Mouse (Mus musculus) ovary, postnatal 14 days (tissue): ENCODE results near the gene Pltp.

Experiments used
- DNase-seq: peaks from one replicate; pipeline ENCODE4 v3.0.0; 2022; ENCODE audit warnings: low spot score

The Pltp gene

DNA sequence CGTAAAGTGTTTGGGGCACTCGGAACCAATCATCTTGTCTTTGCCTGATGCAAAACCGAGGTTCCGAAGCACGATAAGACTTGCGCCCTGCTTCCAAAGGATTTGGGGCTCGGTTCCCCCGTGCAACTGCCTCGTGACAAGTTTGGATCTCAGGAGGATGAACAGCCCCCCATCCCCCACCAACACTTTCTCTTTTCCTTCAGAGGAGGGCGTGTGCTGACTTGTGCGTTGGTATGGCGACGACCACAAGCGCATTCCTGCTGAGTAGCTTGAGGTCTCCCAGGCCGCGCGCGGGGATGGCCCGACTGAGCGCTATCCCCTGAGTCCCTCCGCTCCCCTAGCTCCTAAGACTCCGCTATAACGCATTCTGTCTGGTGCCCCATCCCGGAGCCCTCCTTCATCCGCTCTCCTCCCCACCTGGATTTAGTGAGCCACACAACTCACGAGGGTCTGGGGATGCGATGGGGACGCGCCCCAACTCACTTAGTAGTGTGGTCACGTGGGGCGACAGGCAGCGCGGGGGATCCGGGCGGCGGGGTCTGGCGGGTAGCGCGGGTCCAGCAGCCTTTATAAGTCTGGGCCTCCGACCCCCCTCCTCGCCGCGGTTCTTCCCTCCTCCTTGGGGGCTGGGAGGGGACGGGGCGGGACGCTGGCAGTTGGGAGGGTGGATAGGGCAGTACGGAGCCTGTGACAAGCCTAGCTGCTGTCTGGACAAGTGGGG, at the start of gene Pltp:
Gene Pltp (minus strand): TSS at position 611 of the 721 bp plus-strand sequence.
- DNase-seq, result peak; percentile 44

DNA sequence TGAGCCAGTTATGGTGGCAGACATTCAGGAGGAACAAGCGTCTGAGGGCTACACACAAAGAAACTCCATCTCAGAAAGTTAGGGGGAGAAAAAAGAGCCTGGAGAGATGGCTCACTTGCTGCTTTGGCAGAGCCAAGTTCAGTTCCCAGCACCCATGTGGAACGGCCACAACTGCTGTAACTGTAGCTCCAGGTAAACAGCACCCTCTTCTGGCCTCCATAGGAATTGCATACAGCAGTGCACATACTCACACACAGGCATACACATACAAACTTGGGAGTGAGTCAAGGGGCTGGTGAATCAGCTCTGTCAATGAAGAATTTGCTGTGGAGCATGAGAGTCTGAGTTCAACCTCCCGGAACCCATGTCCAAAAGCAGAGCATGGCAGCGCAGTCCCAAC, 48.6 kb upstream of the Pltp start:
- DNase-seq, result no peak

- no peak for DNase-seq
Measured at GRCm38 (mm10) chr2:164903496-164903895, 46.0 kb upstream of the Pltp start.

GRCm38 (mm10) chr2:164901380-164901779, 43.9 kb upstream of the Pltp start:
- DNase-seq, result no peak

- DNase-seq, result no peak
Measured at GRCm38 (mm10) chr2:164899723-164900459, 42.4 kb upstream of the Pltp start.

DNA sequence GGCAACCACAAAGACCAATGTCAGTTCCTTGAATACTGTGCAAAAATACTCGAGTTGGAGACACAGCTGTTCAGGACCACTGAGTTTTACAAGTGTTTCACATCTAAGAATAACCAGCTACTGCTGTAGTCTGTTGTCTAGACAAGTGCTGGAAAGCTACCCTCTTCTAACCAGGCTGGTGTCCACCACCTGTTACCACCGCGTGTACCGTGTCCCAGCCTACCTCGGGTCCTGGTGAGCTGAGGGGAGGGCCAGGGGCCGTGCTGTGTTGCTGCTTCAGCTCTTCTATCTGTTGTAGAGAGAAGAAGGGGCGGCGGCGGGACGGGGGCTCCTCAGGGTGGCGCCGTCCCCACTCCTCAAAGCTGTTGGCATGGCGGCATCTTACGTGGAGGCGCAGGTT, 41.5 kb upstream of the Pltp start:
- DNase-seq, result no peak

DNA sequence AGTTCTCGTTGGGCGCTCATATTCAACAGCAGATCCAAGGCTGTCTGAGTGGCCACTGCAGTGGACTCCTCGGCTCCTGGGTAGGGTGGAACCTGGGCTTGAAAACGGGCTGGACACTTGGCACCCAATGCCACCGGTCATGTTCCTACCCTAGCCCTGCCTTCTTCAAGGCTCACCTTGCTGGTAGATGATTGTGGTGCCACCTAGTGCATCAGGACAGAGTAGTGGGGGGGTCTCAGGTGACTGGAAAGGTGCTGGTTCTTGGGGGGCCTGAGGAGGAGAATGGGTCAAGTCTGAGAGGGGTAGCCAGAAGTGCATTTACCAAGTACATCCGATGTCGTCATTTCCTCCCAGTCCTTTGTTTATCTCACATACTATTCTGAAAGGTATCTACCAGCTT, 40.5 kb upstream of the Pltp start:
- no peak for DNase-seq

DNA sequence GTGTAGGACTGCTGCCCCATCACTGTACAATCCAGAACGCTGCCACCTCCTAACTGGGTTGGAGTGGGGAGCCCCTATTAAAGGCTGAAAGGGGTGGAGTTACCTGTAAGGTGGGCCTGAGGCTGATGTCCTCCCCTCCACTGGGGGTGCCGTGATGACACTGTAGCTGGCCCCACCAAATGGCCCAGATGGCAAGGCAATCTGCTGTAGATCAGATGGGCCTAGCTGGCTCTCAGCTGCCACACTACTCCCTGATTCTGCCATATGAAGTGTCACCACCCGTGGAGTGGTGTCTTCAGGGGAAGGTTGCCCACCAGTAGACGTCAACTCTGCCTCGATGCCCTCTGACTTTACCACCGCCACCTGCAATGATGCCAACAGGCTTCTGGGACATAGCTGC, 38.4 kb upstream of the Pltp start:
- no peak for DNase-seq

DNA sequence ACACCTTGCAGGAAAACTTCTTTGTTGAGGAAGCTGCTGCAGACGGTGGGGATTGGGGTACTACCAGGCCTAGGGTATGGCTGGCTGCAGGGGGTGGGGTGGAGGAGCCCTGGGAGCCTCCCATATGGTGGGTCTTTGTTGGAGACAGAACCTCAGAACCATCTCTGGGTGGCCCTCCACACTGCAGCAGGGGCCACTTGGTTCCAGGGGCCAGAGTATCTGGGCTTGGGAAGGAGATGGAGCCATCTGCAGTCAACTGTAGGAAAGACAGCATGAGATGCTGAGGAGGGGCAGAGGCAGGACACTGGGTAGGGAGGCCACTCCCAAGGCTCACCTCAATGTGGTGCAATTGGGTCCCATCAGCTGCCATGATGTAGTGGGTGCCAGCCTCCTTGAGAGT, 37.1 kb upstream of the Pltp start:
- no peak for DNase-seq

DNA sequence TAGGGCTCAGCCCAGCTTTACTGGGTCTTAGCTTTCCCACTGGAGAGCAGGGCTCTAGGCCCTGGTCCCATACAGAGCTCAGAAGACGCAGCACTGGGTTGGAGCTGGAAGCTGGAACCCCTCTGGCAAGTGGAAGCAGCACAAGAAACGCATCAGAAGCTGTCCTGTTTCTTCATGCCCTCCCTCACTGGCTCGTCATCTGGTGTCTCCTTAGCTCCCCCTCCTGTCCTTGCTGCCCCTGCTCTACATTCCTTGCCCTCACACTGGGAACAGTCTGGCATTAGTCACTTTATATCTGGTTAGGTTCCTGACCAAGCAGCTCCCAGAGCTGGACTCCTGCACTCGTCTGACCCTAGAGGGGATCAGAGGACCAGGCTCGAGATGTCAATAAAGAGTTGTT, 36.5 kb upstream of the Pltp start:
- DNase-seq, result no peak

- no peak for DNase-seq
Measured at GRCm38 (mm10) chr2:164892696-164893216, 35.2 kb upstream of the Pltp start.

- no peak for DNase-seq
Measured at GRCm38 (mm10) chr2:164891908-164892695, 34.6 kb upstream of the Pltp start.

GRCm38 (mm10) chr2:164891056-164891834, 33.7 kb upstream of the Pltp start:
- no peak for DNase-seq

- no peak for DNase-seq
Measured at GRCm38 (mm10) chr2:164890411-164891049, 33.0 kb upstream of the Pltp start.

- DNase-seq, result no peak
Measured at GRCm38 (mm10) chr2:164889960-164890359, 32.4 kb upstream of the Pltp start.

DNA sequence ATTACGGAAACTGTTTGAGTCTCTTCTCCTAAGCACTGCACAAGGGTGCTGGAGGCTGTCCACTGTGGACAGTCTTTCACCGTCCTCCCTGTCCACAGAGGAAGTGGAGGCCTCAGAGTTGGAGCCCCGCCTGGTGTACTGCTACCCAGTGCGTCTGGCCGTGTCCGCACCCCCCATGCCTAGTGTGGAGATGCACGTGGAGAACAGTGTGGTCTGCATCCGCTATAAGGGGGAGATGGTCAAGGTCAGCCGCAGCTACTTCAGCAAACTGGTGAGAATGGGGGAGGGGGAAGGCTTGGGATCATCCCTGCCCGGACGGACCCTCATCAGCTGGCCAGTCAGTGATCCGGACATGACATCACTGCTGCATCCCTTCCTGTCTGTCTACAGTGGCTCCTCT, 31.5 kb upstream of the Pltp start:
- no peak for DNase-seq

DNA sequence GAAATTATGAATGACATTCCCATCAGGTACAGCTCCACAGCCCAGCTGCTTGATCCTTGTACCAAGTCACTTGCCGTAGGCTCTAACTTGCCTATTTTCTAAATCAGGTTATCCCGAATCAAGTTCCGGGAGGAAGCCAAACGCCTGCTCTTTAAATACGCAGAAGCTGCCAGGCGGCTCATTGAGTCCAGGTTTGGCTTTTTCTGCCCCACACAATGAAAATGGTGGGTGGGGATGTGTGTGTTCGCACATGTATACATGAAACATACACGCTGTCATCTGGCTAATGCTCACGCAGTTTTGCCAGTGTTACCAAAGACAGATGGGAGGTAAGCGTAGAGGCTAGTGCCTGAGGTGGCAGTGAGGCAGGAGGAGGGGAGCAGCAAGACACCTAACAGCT, 29.1 kb upstream of the Pltp start:
- DNase-seq, result no peak

GRCm38 (mm10) chr2:164885788-164886187, 28.3 kb upstream of the Pltp start:
- peak; percentile 79 for DNase-seq

GRCm38 (mm10) chr2:164882619-164883018, 25.1 kb upstream of the Pltp start:
- DNase-seq, result no peak

- peak; percentile 91 for DNase-seq
Measured at GRCm38 (mm10) chr2:164879568-164880277, 22.2 kb upstream of the Pltp start.

DNA sequence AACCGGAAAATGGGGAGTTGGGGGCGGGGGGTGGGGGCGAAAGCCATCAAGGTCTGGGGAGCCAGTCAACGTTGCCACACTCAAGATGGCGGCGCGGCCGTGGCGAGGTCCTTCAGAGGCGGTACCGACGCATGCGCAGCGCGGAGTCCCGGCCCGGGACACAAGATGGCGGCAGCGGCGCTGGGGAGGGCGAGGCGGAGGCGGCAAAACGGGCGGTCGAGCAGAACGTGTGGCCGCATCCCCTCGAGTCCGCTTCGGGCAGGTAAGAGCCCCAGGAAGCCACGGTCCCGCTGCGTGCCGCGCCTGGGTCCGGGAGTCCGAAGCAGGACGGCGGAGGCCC, 21.7 kb upstream of the Pltp start, which contains the start of gene Pcif1:
Gene Pcif1 (plus strand): TSS at position 77 of the 340 bp plus-strand sequence.
- DNase-seq, result peak; percentile 96
